Mouse (Mus musculus): ENCODE data around the gene Syngr3.

Syngr3 gene

DNA sequence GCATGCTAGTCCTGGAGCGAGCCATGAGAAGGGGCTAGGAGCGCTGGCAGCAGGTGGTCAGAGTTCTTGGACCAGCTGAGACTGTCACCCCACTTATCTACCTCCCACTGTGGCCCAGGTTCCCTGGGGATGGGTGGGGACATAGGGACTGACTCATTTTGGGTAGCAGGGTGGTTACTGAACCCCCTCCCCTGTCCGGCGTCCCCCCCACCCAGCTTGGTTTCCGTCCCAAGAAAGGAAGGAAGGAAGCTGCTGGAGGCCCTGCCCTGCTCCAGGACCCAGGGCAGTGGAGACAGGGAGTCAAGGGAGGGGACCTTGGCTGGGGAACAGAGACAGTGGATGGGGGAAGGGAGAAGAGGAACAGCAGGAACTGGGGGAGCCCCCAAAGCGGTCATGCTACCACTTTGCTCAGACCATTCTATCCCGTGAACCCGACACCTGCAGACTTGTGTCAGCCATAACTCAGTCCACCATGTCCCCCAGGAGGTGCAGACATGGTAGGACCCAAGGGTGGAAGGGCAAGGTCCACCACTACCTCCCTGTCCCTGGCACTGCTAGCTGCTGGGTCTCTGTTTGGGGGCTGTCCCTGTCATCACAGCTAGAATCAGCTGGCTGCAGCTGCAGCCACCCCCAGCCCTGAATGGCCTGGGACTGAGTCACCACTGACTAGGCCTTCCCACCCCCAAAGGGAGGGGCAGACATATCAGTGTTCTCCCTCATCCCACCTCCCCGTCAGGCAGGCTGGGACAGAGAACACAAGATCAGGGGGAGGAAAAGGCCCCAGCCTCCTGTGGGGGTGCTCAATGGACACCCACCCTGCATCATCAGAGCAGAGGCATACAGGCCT lies 44.7 kb downstream of the Syngr3 start:
- DNase-seq (ENCODE audit: low read depth) = no peak

DNA sequence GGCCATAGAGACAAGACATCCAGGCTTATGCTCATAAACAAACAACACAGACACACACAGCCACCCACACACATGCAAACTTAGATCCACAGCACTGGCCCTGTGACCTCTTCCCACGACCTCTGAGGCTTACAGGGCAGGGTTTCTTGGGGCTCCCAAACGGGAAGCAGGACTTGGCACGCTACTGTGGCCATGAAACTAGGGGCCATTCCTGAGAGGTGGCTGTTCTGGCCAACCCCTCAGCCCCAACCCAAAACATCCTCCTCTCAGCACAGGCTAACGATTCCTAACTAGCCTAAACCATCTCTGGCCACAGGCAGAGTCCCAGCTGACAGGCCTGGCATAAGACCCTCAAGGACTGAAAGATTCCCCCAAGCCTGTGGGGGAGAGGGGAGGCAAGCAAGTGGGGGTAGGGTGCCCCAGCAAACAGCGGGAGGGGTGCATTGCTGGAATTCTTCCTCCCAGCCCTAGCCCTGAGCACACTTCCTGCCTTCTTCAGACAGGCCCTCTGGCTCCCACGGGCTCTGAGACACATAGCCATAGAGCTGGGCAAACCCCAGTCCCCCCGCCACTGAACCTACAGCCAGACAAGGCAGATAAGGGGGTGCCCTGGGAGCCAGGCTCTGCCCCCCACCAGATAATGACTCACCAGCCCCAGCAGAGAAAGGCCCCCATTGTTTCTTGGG lies 45.6 kb downstream of the Syngr3 start:
- no peak for DNase-seq (ENCODE audit: low read depth)

DNA sequence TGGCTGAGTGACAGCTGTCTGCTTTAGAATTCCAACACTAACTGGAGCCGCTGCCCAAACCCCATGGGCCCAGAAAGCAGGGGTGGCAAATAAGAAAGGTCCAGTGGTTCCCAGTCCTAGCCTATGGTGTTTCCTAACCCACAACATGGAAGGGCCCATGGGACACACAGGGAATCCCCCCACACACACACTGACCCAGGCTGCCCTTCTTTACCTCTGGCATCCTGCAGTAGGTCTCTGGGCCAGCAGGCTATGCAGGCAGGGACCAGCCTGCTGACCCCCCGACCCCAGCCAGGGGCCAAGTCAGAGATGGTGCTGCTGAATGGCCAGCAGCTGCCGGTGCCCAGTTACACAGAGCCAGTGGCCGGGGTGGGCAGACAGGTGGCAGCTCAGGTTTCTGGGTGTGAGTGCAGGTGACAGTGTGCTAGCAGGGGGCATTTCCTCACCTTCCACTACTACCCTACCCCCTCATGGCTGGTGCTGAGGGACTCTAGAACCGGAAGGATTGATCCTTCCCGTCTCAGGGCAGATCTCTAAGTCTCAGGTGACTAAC lies 46.9 kb downstream of the Syngr3 start:
- no peak for DNase-seq (ENCODE audit: low read depth)

DNA sequence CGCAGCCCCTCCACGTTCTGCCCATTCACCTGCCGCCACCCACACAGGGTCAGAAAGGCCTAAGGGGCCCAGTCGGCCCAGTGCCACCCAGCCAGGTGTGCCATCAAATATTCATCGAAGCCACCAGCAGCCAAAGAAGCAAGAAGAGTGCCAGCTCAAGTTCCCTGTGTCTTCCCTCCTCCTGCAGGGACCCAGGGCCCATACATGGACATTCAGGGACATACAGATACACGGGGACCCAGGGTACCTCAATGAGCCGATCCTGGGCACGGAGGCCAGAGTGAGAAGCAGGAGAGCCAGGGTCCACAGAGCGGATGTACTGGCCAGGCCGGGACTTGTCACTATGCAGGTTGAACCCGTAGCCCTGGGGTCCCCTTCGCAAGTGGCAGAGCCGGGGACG lies 47.8 kb downstream of the Syngr3 start:
- no peak for DNase-seq (ENCODE audit: low read depth)

DNA sequence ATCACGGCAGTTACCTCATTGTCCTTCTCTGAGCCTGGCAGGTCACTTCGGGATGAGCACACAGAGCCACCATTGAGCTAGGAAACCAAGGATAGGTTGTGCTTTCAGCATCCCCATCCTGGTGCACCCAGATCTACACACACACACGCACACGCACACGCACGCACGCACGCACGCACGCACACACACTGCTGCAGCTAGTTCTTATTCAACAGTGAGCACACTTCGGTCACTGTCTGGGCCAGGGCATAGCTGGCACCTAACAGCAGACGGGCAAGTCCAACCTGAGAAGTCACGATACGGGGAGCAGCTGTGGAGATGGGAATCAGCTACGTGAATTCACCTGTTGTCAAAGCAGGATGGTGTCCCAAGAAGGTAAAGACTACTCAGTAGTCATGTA lies 49.2 kb downstream of the Syngr3 start:
- DNase-seq (ENCODE audit: low read depth) = no peak

DNA sequence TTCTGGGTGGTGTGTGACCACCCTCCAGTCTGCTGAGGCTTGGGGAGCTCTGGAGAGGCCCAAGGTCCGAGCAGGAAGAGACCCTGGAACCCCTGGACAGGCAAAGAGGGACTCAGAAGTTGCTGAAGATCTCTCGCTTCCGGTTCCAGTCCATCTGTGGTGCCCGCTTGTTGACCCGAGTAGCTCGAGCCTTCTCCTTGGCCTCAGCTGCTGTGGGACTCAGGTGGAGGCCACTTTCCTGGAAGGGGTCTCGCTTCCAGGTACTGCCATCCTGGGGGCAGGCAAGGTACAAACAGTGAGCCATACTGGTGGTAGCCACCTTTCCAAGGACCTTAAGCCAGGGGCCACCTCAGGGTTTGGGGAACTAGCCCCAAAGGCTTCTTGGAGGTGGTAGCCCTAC lies 49.6 kb downstream of the Syngr3 start:
- DNase-seq (ENCODE audit: low read depth) = no peak

DNA sequence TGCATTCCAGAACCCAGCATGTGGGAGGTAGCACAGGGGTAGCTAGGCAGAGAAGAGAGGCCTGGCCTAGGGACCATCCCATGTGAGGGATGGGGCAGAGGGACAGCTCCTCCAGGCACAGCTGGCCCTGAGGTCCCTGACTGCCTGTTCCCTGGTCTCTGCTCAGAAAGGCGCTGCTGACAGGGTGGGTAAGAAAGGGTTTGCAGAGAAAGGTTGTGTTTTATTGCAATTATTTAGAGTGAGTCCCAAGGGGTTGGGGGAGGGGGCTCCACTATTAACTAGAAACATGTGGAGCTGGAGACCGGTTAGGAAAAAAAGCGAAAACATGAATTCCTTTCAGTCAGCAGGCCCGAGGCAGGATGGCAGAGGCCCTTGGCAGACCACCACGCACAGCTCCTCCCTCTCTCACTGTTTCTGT lies 50.2 kb downstream of the Syngr3 start:
- no peak for DNase-seq (ENCODE audit: low read depth)

DNA sequence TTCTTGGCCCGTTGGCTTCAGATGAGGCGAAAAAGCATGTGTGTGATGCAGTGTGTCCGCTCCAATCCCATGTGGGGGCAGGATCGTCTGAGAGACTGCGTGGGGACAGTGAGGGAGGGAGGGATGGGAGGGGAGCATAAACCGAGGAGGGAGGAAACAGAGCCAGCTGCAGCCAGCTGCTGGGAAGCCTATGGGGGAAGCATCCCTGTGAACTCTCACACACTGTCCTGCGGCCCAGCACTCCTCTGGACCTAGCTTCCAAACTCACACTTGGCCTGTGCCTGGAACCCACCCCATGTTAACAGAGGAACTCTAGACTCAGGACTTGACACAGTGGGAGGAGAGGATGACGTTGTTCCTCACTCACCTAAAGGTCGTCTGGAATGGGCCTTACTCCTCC lies 50.9 kb downstream of the Syngr3 start:
- DNase-seq (ENCODE audit: low read depth) = no peak

DNA sequence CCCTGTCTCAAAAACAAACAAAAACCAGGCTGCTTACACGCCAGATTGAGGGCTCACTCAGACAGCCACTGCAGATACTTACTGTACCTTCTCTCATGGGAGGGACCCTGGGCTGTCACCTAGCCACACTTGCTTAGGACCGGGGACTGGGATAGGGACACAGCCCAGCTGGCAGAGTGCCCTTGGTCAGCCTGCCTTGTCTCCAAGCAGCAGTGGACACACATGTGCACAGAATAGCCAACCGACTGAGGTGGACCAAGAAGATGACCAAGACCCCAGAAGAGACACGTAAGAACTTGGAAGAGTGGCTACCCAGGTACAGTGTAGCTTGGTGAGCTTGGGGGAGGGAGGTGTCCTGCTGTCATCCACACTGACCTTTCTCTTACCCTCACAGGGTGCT lies 51.5 kb downstream of the Syngr3 start:
- no peak for DNase-seq (ENCODE audit: low read depth)

DNA sequence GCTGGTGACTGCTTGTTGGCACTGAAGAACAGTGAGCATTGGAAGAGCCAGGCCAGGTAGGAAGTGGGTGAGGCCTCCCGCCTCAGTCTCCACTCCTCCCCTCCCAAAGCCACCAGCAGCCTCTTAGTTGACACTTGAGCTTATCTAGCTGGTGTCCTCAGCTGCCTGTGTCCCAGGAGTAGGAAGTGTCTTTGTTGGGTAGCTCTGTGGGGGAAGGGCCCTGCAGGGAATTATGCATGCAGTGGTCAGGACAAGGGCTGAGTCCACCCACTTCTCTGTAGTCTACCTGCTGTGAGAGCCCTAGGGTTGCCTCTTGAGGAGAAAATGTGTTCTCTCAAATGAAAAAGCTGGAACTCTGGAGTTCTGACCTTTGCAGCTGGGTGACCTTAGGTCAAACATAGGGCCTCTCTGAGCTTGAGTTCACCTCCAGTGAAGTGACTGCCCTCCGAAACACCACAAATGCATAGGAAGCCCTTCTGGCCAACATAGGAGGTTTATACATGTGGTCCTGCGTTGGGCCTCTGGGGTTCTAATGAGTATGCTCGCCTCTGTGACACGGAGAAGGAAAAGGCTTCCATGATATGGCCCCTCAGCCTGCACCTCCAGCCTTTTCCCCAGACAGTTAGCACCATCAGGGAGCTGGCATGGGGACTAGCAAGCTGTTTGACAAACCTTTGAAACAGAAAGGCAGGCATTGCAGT lies 52.8 kb downstream of the Syngr3 start:
- no peak for DNase-seq (ENCODE audit: low read depth)

DNA sequence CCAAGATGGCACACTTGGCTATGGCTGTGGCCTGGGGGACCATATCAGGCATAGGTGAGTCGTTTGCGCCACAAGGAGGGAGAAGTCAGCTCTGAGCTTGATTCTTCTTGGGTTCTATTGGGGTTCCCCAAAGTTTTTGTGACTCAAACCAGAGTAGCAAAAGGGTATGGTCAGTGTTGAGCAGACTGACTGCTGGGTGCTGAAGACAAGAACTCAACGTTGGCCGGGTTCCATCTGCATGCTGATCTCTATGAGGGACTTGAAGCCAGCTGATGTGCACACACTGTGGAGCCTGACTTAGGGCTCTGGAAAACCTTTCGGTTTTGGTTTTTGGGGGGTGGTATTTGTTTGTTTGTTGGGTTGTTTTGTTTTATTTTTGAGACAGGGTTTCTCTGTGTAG lies 54.1 kb downstream of the Syngr3 start:
- no peak for DNase-seq (ENCODE audit: low read depth)

Measured in naive thymus-derived CD4-positive, alpha-beta T cell, adult 2 months (primary cell).